Mouse (Mus musculus): Measurements from ENCODE around the gene Prickle2.

DNA sequence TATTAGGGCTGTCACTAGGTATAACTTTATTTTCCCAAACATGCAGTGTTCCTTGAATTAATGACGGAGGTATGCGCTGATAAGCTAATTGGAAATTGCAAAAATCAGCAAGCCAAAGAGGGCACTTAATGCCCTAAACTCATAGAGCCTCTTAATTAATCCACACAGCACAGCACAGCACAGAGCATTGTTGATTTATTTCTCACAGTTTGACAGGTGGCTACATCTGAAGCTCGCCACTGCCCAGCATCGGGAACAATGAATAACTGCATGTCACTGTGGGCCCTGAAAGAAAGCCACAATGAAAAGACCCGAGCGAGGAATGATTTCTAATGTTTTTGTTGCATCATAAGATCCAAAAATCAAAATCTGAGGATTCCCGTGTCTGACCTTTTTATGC, 359.2 kb downstream of the Prickle2 start:
- TF ChIP-seq CTCF (IDR thresholded peaks at IDR 0.05; ENCODE audit: low read depth) (no peak), EP300 (IDR thresholded peaks at IDR 0.05; ENCODE audit: low read depth) (no peak)
